Mouse (Mus musculus) kidney, embryonic 15.5 days (tissue): ENCODE results near the gene Hey2. TPM values are rescaled to one million over a fixed set of nuclear protein-coding genes. Genes with fewer than 3 reads are reported as not detected.

Experiments used
- ATAC-seq: fragments of 200-750 bp; cut with Nextera tagmentation; replicated peaks from 2 replicates; pipeline ENCODE4 v1.8.0; 2017; ENCODE audit warnings: moderate TSS enrichment; ENCODE audit not compliant: low FRiP score
- H3K27ac ChIP-seq: fragments of 300-500 bp; sonication (generic); 2 replicates; pipeline ENCODE4 v1.5.1; 2015; ENCODE audit warnings: mild to moderate bottlenecking, inconsistent platforms
- H3K27me3 ChIP-seq: fragments of 300-500 bp; sonication (generic); 2 replicates; pipeline ENCODE4 v1.6.1; 2015; ENCODE audit warnings: inconsistent platforms
- H3K36me3 ChIP-seq: fragments of 300-500 bp; sonication (generic); 2 replicates; pipeline ENCODE4 v1.6.1; 2015; ENCODE audit warnings: inconsistent platforms
- H3K4me1 ChIP-seq: fragments of 300-500 bp; sonication (generic); 2 replicates; pipeline ENCODE4 v1.6.1; 2015; ENCODE audit warnings: inconsistent platforms
- H3K4me2 ChIP-seq: fragments of 300-500 bp; sonication (generic); 2 replicates; pipeline ENCODE4 v1.6.1; 2015; ENCODE audit warnings: moderate library complexity, mild to moderate bottlenecking, inconsistent platforms
- H3K4me3 ChIP-seq: fragments of 300-500 bp; sonication (generic); replicated peaks from 2 replicates; pipeline ENCODE4 v1.5.1; 2015; ENCODE audit warnings: mild to moderate bottlenecking, inconsistent platforms
- H3K9ac ChIP-seq: fragments of 300-500 bp; sonication (generic); 2 replicates; pipeline ENCODE4 v1.6.1; 2015; ENCODE audit warnings: mild to moderate bottlenecking, inconsistent platforms
- H3K9me3 ChIP-seq: fragments of 300-500 bp; sonication (generic); replicated peaks from 2 replicates; pipeline ENCODE4 v1.6.1; 2016; ENCODE audit warnings: inconsistent platforms
- WGBS: fragments of 180-500 bp; shearing (Covaris S2); methylation state at CpG from one replicate; pipeline ENCODE4 v1.1.7; 2015; ENCODE audit warnings: mixed read lengths; 5-methylcytosine and 5-hydroxymethylcytosine counted together
- polyA plus RNA-seq: library from polyadenylated mRNA; unstranded; fragments of >200 nt; fragmentation: Nextera tagmentation; extraction: Ambion mirVana; gene quantifications from 2 replicates; pipeline ENCODE4 v1.2.1, GENCODE M21; 2015

Hey2 gene
- polyA plus RNA-seq: 5.3 and 6.6 TPM in 2 replicates

- peak; percentile 99 for ATAC-seq
- H3K4me2 ChIP-seq: peak within 1 kb of the TSS; percentile 92
- WGBS: under 1% methylated on average over 70 of the region's 70 CpGs
- H3K36me3 ChIP-seq: no peaks in the 10 kb centered on the region
- H3K9ac ChIP-seq: peak within 1 kb of the TSS; percentile 45
- peak within 1 kb of the TSS; percentile 68 for H3K4me3 ChIP-seq
- H3K27me3 ChIP-seq: peaks cover 22% of the 10 kb centered on the region
- peak within 1 kb of the TSS; percentile 77 for H3K27ac ChIP-seq
- peaks cover 26% of the 10 kb centered on the region for H3K4me1 ChIP-seq
- H3K9me3 ChIP-seq: no peaks in the 10 kb centered on the region
Observed at GRCm38 (mm10) chr10:30842643-30843437, at the start of gene Hey2. Gene Hey2 (minus strand): TSS chr10:30842801.

- WGBS: 65% methylated on average over 4 of the region's 4 CpGs
- H3K27me3 ChIP-seq: no peaks in the 10 kb centered on the region
- no peak overlapping the region for H3K4me3 ChIP-seq
- H3K36me3 ChIP-seq: no peaks in the 10 kb centered on the region
- H3K4me1 ChIP-seq: no peaks in the 10 kb centered on the region
- no peaks in the 10 kb centered on the region for H3K9me3 ChIP-seq
- no peak overlapping the region for H3K9ac ChIP-seq
- no peak overlapping the region for H3K27ac ChIP-seq
- no peak overlapping the region for H3K4me2 ChIP-seq
- ATAC-seq: no peak
Observed at GRCm38 (mm10) chr10:30883085-30883760, 40.6 kb upstream of the Hey2 start.

GRCm38 (mm10) chr10:30881109-30881508, 38.5 kb upstream of the Hey2 start:
- Histone ChIP-seq H3K27ac (no peak overlapping the region), H3K36me3 (no peaks in the 10 kb centered on the region), H3K4me3 (no peak overlapping the region), H3K4me2 (no peak overlapping the region), H3K9ac (no peak overlapping the region), H3K27me3 (no peaks in the 10 kb centered on the region), H3K4me1 (no peaks in the 10 kb centered on the region), H3K9me3 (no peaks in the 10 kb centered on the region)
- ATAC-seq: no peak
- 90% methylated on average over 10 of the region's 10 CpGs for WGBS

GRCm38 (mm10) chr10:30845101-30845825, 2.7 kb upstream of the Hey2 start:
- Histone ChIP-seq H3K27me3 (peaks cover 22% of the 10 kb centered on the region), H3K9me3 (no peaks in the 10 kb centered on the region), H3K36me3 (no peaks in the 10 kb centered on the region), H3K9ac (no peak overlapping the region), H3K4me3 (no peak overlapping the region), H3K4me2 (peak overlapping the region; percentile 92; the same call in 1 of the 2 replicates), H3K27ac (no peak overlapping the region), H3K4me1 (peaks cover 26% of the 10 kb centered on the region)
- WGBS: 19% methylated on average over 13 of the region's 13 CpGs
- ATAC-seq: no peak

DNA sequence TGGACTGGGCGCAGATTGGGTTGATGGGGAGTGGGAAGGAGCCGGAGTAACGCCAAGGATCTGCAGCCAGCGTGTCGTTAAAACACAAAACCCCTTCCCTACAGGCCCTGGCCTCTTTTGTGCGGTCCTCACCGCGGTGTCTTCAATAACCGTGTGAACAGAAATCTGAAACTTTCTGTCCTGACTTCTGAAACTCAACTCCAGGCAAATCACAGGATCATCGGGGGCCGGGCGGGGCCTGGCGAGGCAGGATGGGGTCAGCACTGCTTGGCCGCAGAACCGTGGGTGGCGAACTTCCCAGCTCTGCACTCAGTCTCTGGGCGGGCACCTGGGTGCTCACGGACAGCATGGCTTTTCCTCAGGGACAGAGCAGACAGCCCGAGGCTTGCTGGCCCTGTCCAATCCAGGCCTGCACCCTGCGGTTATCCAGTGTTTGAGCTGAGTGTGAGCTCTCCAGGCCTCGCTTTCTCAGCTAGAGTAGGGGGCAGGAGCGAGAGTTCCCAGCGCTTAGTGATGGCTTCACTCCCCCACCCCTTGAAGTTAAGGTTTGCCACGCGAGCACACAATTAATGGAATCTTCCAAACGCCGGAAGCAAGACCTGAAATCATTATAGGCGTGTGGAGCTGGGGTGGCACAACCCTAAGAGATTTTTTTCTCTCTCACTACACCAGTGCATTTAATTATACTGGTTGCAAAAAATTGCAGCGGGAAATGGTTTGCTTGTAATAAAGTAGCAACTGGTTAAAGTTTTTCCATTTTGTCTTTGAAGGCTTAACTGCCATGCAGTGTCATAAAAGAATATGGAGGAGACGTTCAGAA, 1.8 kb upstream of the Hey2 start:
- H3K27ac ChIP-seq: peak overlapping the region; percentile 77
- 5% methylated on average over 30 of the region's 30 CpGs for WGBS
- H3K9ac ChIP-seq: peak overlapping the region; percentile 38

DNA sequence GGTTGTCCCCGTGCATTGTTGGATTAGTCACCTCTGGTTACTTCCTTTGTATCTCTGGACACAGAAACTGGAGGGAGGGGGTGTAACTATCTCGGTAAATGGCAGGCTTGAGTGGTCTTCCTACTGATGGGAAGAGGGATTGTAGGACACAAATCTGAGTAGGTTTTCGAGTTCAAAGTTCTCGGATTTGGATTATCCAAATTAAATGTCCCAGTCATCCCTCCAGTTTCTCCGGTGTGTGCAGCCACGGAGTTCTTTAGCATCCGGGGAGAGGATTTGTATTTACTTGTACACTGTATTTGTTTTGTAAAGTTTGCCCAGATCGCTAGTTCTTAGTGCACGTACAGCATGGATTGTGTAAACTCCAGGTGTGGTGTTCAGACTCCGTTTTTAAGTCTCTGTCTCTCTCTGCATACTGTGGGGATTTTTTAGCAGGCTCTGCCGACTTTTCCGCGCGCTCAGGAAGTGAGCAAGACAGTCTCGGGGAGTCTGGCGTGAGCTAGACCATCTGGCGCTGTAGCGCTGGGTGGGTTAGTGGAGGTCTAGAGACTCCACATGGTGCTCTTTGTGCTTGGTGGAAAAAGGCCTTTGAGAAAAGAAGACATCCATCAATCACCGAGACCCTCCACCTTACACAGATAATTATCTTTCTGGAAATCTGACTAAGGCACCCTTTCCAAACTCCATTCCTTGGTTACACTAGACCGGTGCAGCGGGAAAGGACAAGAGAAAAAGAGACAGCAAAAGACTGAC, 1.0 kb upstream of the Hey2 start:
- no peaks in the 10 kb centered on the region for H3K36me3 ChIP-seq
- no peaks in the 10 kb centered on the region for H3K9me3 ChIP-seq
- peak overlapping the region; percentile 92 for H3K4me2 ChIP-seq
- ATAC-seq: no peak
- WGBS: under 1% methylated on average over 21 of the region's 21 CpGs
- H3K4me3 ChIP-seq: peak overlapping the region; percentile 68
- H3K27ac ChIP-seq: peak overlapping the region; percentile 77
- peaks cover 22% of the 10 kb centered on the region for H3K27me3 ChIP-seq
- peaks cover 26% of the 10 kb centered on the region for H3K4me1 ChIP-seq
- peak overlapping the region; percentile 38 for H3K9ac ChIP-seq

More for the DNA sequence above, 1.8 kb upstream of the Hey2 start:
- H3K4me3 ChIP-seq: peak overlapping the region; percentile 68
- no peaks in the 10 kb centered on the region for H3K36me3 ChIP-seq
- H3K27me3 ChIP-seq: peaks cover 22% of the 10 kb centered on the region
- H3K9me3 ChIP-seq: no peaks in the 10 kb centered on the region
- peaks cover 26% of the 10 kb centered on the region for H3K4me1 ChIP-seq
- peak overlapping the region; percentile 92 for H3K4me2 ChIP-seq
- peak; percentile 30 for ATAC-seq

DNA sequence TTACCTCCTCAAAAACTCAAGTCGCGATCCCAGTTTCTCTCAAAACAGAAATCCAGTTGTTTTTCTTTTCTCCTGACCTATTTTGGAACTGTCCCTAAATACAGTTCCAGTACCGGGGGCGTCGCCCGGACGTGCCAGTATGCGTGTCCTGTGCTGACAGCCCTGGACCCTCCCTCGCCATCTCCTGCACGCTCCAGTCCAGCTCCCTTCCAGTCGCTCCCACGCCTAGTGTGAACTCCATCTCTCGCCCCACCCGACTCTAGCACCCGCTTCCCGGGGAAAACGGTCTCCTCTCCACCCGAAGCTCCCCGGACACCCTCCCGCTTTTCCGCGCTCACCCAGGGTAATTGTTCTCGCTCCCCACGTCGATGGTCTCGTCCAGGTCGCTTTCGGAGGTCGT, 373 bp downstream of the Hey2 start:
- Histone ChIP-seq H3K36me3 (no peaks in the 10 kb centered on the region), H3K9me3 (no peaks in the 10 kb centered on the region), H3K4me2 (peak overlapping the region; percentile 92), H3K4me3 (peak overlapping the region; percentile 68), H3K27ac (peak overlapping the region; percentile 67), H3K9ac (peak overlapping the region; percentile 45), H3K27me3 (peaks cover 22% of the 10 kb centered on the region), H3K4me1 (peaks cover 26% of the 10 kb centered on the region)
- ATAC-seq: peak; percentile 66
- under 1% methylated on average over 29 of the region's 29 CpGs for WGBS

DNA sequence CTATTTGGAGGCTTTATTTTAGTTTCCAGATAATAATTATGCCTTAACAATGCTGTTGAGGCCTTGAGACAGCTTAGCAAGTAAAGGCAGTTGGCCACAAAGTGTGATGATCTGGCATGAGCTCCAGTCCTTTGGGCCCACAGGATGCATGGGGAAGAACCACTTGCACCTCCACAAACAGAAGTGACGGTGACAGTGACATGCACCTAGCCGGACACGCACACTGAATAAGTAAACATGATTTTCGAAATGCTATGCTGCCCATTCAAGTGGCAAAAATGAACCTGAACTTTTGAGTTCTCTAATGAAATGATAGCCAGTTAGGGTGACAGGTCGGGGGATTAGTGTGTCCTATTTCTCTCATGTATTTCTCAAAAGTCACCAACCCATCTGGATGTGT, 1.8 kb downstream of the Hey2 start:
- WGBS: 64% methylated on average over 5 of the region's 5 CpGs
- H3K9ac ChIP-seq: no peak overlapping the region
- H3K4me3 ChIP-seq: peak overlapping the region; percentile 68
- peaks cover 26% of the 10 kb centered on the region for H3K4me1 ChIP-seq
- no peaks in the 10 kb centered on the region for H3K36me3 ChIP-seq
- no peaks in the 10 kb centered on the region for H3K9me3 ChIP-seq
- no peak overlapping the region for H3K27ac ChIP-seq
- peak overlapping the region; percentile 92; the same call in 1 of the 2 replicates for H3K4me2 ChIP-seq
- no peak for ATAC-seq
- H3K27me3 ChIP-seq: peaks cover 17% of the 10 kb centered on the region

DNA sequence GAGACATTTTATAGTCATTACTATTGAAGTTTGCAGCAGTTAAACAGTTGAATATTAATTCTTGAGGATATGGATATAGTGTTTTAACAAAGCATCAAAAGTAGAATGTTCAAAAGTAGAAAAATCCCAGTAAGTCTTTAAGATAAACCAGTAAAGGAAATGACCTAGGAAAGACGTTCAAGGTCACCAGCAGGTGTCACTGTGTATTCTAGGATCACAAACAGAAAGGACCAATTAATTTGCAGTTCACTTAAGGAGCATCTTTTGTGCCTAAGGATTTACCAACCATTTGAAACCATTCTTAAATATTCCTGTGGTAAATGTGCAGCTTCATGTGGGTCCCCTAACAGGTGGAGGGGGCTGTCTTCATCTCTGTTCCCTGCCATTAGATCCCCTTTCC, 4.4 kb downstream of the Hey2 start:
- 3% methylated on average over 1 of the region's 1 CpGs for WGBS
- no peaks in the 10 kb centered on the region for H3K9me3 ChIP-seq
- H3K4me3 ChIP-seq: no peak overlapping the region
- no peaks in the 10 kb centered on the region; the same call in 1 of the 2 replicates for H3K36me3 ChIP-seq
- H3K27me3 ChIP-seq: peaks cover 13% of the 10 kb centered on the region
- no peak overlapping the region for H3K9ac ChIP-seq
- H3K27ac ChIP-seq: no peak overlapping the region
- ATAC-seq: no peak
- H3K4me1 ChIP-seq: peaks cover 7% of the 10 kb centered on the region
- H3K4me2 ChIP-seq: no peak overlapping the region

- H3K4me2 ChIP-seq: no peak overlapping the region
- no peaks in the 10 kb centered on the region for H3K36me3 ChIP-seq
- no peaks in the 10 kb centered on the region for H3K4me1 ChIP-seq
- no peak overlapping the region for H3K9ac ChIP-seq
- no peaks in the 10 kb centered on the region for H3K9me3 ChIP-seq
- WGBS: 10% methylated on average over 1 of the region's 1 CpGs
- H3K27me3 ChIP-seq: no peaks in the 10 kb centered on the region
- no peak overlapping the region for H3K27ac ChIP-seq
- H3K4me3 ChIP-seq: no peak overlapping the region
- ATAC-seq: no peak; the same call in 1 of the 2 replicates
Observed at GRCm38 (mm10) chr10:30825049-30825448, 17.6 kb downstream of the Hey2 start.

DNA sequence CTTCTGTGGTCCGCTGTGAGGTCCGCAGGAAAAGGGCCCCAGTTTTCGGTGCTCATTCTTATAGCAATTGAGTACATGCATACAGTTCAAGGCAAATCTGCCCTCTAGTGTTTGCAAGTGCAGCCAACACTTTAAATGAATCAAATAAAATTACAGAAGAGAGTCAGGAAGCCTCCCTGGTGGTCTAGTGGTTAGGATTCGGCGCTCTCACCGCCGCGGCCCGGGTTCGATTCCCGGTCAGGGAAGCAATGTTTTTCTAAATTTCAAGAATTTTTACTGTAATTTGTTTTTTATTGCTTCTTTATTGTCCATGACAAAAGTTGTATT, 31.7 kb downstream of the Hey2 start:
- Histone ChIP-seq H3K27me3 (no peaks in the 10 kb centered on the region), H3K36me3 (no peaks in the 10 kb centered on the region), H3K4me1 (peaks cover 4% of the 10 kb centered on the region; the same call in 1 of the 2 replicates), H3K4me3 (peak overlapping the region; percentile 49), H3K4me2 (peak overlapping the region; percentile 55), H3K9me3 (no peaks in the 10 kb centered on the region), H3K27ac (no peak overlapping the region), H3K9ac (no peak overlapping the region)
- peak; percentile 97 for ATAC-seq
- WGBS: 8% methylated on average over 11 of the region's 11 CpGs
